Mouse (Mus musculus) fibroblast of lung, adult 2 months (primary cell): ENCODE results near the gene Caln1.
A peak's percentile ranks its signal among the peaks of the same experiment; 100 is the strongest.

ENCODE experiments used
- DNase-seq: peaks from one replicate; pipeline ENCODE4 v3.0.0-alpha.2; 2011; ENCODE audit warnings: low read depth

The Caln1 gene

DNA sequence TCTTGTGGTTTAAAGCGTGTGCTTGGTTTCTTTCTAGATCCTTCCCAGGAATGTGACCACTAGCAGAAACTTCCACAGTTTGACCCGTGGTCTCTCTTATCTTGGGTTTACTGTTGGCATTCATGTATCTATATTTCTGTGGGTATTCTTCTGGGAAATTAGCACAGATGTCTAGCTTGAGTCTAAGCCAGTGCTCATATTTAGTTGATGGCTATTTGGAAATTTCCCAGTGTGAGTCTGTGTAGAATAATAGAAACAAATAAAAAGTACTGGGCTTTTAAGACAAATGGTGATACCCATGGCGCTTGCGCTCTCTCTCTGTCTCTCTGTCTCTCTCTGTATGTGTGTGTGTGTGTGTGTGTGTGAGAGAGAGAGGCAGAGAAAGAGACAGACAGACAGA lies 330.2 kb downstream of the Caln1 start:
- DNase-seq: no peak

GRCm38 (mm10) chr5:130701777-130702176 lies 332.5 kb downstream of the Caln1 start:
- DNase-seq: no peak

GRCm38 (mm10) chr5:130702361-130702760 lies 333.1 kb downstream of the Caln1 start:
- DNase-seq: no peak

GRCm38 (mm10) chr5:130704866-130705265 lies 335.6 kb downstream of the Caln1 start:
- no peak for DNase-seq

DNA sequence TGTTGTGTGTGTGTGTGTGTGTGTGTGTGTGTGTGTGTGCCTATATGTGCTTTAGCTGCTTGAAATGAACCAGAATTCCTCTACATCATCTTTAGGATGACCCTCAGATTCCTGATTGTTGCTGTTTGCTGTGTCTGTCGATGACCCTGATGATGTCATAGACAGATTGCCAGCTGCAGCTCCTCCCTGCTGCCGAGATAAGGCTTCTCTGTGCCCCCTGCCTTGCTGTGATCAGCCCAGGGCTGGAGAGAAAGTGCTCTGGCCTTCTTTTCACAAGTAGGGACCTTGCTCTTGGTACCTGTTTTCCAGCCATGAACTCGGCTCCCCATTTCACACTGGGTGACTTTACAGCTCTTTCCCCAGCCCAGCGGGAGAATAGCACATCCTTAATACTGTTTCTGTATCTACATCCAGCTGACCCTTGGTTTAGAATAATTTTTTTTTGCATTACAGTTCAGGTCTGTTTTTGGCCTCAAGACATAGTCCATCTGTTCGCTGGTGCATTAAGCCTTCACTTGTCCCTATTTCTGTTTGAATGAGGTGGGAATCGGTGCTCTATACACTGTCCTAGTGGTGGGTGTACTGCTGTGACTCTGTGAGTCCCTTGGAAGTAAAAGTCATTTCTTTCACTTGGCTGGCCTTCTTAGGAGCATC lies 337.1 kb downstream of the Caln1 start:
- DNase-seq: no peak

- no peak for DNase-seq
Observed at GRCm38 (mm10) chr5:130707755-130708154, 338.5 kb downstream of the Caln1 start.

GRCm38 (mm10) chr5:130708616-130709015 lies 339.4 kb downstream of the Caln1 start:
- DNase-seq: no peak

DNA sequence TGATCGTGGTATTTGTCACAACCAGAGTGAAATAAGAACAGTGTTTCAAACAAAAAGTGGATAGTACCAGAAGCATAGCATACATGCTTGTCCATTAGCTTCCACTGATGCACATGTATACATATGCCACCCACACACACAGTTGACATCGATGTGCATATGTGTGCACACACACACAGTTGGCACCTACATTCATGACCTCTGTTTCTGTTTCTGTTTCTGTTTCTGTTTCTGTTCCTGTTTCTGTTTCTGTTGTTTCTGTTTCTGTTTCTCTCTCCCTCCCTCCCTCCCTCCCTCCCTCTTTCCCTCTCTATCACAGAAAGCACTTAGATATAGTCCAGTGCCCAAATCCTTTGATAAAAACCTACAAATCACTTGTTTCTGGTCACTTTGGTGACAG lies 342.4 kb downstream of the Caln1 start:
- DNase-seq: no peak

DNA sequence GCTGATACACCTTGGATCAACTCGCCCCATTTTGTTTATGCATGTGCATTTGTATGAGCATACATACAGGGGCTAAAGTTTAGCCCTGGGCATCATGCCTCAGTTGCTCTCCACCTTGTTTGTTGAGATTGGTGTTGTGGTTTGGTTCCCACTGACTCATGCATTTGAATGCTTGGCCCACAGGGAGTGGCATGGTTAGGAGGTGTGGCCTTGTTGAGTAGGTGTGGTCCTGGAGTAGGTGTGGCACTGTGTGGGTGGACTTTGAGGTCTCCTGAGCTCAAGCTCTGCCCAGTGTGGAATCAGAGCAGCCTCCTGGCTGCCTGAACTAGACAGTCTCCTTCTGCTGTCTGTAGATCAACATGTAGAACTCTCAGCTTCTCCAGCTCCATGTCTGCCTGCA lies 343.0 kb downstream of the Caln1 start:
- DNase-seq: no peak

DNA sequence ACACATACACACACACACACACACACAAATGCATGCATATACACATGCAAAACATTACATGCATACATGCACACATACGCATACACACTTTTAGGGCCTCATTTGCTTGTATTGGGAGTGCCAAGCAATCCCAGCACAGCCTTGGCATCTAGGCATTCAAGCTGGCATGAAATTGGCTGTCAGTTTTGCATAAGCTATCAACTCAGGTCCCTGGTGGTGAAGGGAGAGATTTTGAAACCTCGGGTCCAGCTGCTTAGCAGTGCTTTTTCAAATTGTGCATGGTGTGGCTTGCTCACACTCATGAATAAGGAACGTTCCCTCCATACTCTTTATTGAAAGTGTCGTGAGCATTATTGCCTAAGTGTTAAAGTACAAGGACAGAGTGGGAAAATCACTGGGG lies 345.9 kb downstream of the Caln1 start:
- no peak for DNase-seq

DNA sequence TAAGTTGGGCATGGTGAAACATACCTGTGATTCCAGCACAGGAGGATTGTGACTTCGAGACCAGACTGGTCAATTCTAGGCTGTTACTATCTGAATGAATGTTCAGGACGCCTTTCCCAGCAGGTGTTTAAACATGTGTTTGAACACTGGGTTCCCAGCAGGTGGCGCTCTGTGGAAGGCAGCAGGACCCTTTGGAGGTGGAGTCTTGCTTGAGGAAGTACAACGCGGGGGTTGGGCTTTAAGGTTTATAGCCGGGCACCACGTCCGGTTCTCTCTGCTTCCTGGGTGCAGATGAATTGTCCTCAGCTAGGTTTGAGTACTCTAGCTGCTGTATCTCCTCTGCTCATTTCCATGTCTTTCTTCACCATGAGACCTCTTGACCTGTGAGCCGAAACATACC lies 349.1 kb downstream of the Caln1 start:
- no peak for DNase-seq

DNA sequence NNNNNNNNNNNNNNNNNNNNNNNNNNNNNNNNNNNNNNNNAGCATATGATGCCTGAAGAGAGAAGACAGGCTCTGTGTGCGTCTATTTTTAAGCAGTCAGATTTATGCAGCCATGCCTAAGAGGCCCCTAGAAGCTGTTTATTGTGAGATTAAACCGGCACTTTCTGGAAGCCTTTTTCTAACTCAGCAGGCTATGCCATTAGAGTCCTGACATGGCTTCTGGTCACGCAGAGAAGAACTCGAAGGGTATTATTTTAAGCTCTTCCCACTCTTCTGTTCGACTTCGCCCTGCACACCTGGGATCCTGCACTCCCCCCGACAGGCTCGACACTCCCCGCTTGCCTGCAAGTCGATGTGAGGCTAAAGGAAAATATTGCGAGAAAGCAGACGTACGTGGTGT lies 372.9 kb downstream of the Caln1 start:
- DNase-seq: no peak

DNA sequence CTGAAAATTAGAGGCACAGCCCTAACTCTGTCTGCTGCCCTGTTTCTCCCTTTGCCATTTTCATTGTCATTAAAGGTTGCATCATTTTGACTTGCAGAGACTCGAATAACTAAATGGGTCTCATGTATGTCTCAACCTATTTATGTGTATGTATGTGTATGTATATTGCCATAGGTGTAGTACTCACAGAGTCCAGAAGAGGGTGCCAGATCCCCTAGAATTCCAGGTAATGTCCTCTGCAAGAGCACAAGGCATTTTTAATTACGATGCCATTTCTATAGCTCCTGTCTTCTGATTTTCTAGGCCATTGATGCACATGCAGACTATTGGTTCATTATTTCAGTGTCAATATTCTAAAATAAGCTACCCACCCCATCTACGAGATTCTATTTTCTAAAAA lies 388.3 kb downstream of the Caln1 start:
- no peak for DNase-seq

- DNase-seq: no peak
Observed at GRCm38 (mm10) chr5:130765784-130766183, 396.5 kb downstream of the Caln1 start.

DNA sequence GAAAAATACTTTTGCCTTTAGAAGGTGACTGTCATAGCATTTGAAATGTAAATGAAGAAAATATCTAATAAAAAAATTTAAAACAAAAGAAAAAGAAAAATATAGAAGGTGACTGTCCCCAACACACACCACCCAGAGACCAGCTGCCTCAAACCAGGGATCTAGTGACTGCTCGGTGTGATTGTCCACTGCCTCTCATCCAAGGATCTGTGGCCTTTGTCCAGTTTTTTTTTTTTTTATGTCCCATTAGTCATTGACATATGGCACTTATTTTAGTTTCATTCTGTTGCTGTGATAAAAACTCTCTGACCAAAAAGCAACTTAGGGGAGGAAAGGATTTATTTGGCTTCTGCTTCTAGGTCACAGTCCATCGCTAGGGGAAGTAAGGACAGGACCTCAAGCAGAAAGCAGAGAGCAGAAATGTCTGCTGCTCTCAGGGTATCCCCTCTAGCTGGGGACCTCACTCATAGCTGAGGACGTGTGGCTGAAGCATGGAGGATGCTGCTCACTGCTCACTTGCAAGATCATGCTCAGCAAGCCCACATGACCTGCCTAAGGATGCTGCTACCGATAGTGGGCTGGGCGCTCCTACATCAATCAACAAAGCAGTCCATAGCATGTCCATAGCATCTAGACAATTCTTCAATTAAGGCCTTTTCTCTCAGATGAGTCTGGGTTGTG lies 401.9 kb downstream of the Caln1 start:
- no peak for DNase-seq

GRCm38 (mm10) chr5:130772491-130772890 lies 403.2 kb downstream of the Caln1 start:
- no peak for DNase-seq

DNA sequence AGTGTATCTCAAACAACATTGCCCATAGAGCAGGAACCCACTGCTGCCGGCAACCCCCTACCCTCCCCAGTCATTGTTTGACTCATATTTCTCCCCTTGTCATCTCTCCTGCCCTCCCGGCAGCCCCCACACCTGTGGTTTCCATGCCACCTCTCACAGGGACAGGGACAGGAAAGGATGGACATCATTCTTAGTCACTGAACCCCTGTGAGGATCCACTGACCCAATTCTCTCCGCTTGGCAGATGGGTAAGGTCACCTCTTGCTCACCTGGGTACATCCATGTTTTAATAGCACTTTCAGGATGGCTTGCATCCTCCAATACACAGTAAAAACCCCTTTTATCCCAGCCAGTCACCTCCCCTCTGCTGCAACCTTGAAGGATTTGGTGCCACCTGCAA lies 405.7 kb downstream of the Caln1 start:
- no peak for DNase-seq

DNA sequence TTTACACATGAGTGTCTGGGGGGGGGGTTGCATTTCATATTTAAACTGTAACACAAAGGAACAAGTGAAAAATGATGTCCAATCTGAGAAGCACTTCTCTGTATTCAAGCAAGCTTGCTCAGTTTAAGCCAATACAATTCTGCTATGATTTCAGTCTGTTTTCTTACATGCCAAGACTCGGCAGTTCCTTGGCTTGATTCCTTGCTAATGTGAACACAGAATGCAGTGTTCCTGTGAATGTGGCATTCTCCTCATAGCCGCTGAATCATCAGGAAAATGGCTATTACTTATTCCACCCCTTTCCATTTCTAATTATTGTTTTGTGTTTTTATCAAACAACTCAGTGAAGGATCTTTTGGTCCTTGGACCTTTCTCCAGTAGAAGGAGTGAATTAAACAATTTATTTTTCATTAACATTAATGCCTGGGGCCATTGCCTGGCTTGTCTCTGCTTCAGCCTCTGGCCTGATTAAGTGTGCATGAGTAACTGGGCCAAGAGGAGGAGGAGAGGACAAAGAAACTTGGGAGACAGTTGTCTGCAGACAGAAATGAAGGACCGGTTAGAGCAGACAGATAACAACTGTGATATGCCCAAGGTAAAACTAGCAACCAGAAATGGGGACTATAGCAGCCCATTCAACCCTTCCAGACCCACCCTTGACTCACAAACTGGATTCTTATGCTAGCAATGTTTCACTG lies 423.6 kb downstream of the Caln1 start:
- peak; percentile 20 for DNase-seq

- no peak for DNase-seq
Observed at GRCm38 (mm10) chr5:130797713-130798112, 428.5 kb downstream of the Caln1 start.

DNA sequence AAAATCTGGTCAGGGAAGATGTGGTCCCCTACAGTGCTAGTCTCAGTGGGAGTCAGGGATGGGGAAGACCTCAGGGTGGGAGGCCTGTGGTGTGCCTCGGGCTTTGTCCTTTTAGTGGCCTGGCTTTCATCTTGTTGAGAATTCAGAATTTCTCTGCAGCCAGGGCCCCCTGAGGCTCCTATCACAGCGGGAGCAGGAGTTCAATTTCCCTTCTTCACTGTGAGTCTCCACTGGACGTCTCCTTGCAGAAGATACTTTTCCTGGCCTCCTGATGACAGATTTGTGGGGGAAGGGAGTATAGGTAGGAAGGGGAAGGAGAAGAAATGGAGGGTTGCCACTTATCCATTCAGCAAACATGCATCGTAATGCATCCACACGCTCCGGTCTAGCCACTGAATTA lies 441.1 kb downstream of the Caln1 start:
- DNase-seq: no peak

DNA sequence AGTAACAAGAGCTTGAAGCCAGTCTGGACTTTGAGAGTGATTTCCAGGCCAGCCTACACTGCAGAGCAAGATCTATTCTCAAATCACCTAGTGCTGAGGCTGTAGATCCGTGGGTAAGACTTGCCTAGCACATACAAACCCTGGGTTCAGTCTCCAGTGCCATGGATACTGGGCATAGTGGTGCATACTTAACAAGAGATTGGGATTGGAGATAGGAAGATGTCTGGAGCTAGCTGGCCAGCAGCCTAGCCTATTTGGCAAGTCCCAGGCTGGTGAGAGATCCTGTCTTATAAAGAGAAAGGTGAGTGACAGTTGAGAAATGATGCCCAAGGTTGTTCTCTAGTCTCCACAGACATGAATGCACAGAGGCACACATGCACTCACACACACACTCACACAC lies 441.6 kb downstream of the Caln1 start:
- DNase-seq: no peak

GRCm38 (mm10) chr5:130811266-130811665 lies 442.0 kb downstream of the Caln1 start:
- DNase-seq: no peak

GRCm38 (mm10) chr5:130811966-130812365 lies 442.7 kb downstream of the Caln1 start:
- DNase-seq: no peak
